Mouse (Mus musculus) left cerebral cortex, adult 8-10 months (tissue): ENCODE data around the gene Hccs. TPM values are rescaled to one million over a fixed set of nuclear protein-coding genes. Genes with fewer than 3 reads are reported as not detected.

Experiments used
- total RNA-seq, 4 experiments: library from RNA; stranded (reverse); gene quantifications; 2 replicates each; pipeline ENCODE4 v1.2.4; 2022

Hccs gene
- total RNA-seq, 4 experiments from 2014 or later, result 21.1 to 24.9 (median 23.1) TPM

Other genes starting within 250 kb of the Hccs start
- gene Amelx, start 133.2 kb downstream of the Hccs start, total RNA-seq, result not detected